Mouse (Mus musculus) c-Kit-negative CD71-positive TER-119-positive erythroid progenitor cells, embryonic 14.5 days (primary cell): ENCODE measurements around the gene Egfr.

Experiments
- DNase-seq: peaks from one replicate; pipeline ENCODE4 v3.0.0-alpha.2; 2013; ENCODE audit warnings: low read depth, low spot score

Egfr gene

GRCm38 (mm10) chr11:16897681-16898080 lies 145.7 kb downstream of the Egfr start:
- DNase-seq = no peak

GRCm38 (mm10) chr11:16900182-16900581 lies 148.2 kb downstream of the Egfr start:
- no peak for DNase-seq

GRCm38 (mm10) chr11:16900653-16901416 lies 148.8 kb downstream of the Egfr start:
- DNase-seq = no peak

- no peak for DNase-seq
These were observed 152.5 kb downstream of the Egfr start for GRCm38 (mm10) chr11:16904302-16905011.

GRCm38 (mm10) chr11:16905012-16905332 lies 153.0 kb downstream of the Egfr start:
- no peak for DNase-seq

GRCm38 (mm10) chr11:16906530-16906929 lies 154.5 kb downstream of the Egfr start:
- no peak for DNase-seq

GRCm38 (mm10) chr11:16907517-16908129 lies 155.6 kb downstream of the Egfr start:
- DNase-seq = no peak

GRCm38 (mm10) chr11:16914756-16915155 lies 162.8 kb downstream of the Egfr start:
- no peak for DNase-seq

- DNase-seq = no peak
These were observed 163.8 kb downstream of the Egfr start for GRCm38 (mm10) chr11:16915850-16916249.

GRCm38 (mm10) chr11:16917512-16917911 lies 165.5 kb downstream of the Egfr start:
- no peak for DNase-seq

GRCm38 (mm10) chr11:16932159-16932558 lies 180.2 kb downstream of the Egfr start:
- no peak for DNase-seq

GRCm38 (mm10) chr11:16935577-16936236 lies 183.7 kb downstream of the Egfr start:
- DNase-seq = no peak

- no peak for DNase-seq
These were observed 189.2 kb downstream of the Egfr start for GRCm38 (mm10) chr11:16941103-16941793.

- DNase-seq = no peak
These were observed 190.0 kb downstream of the Egfr start for GRCm38 (mm10) chr11:16941973-16942452.

- DNase-seq = no peak
These were observed 191.0 kb downstream of the Egfr start for GRCm38 (mm10) chr11:16943016-16943415.

- DNase-seq = no peak
These were observed 196.8 kb downstream of the Egfr start for GRCm38 (mm10) chr11:16948756-16949155.

GRCm38 (mm10) chr11:16950226-16950975 lies 198.4 kb downstream of the Egfr start:
- peak; percentile 24 for DNase-seq

GRCm38 (mm10) chr11:16950976-16951760 lies 199.2 kb downstream of the Egfr start, which contains the start of gene Fbxo48:
Fbxo48 (plus strand) TSS chr11:16951375.
- peak; percentile 99 for DNase-seq

- DNase-seq = no peak
These were observed 199.7 kb downstream of the Egfr start for GRCm38 (mm10) chr11:16951761-16952010.
